Mouse (Mus musculus) lung, postnatal 0 days (tissue): ENCODE data around the gene Pdlim7.

Experiments
- CTCF ChIP-seq: IDR thresholded peaks from 2 replicates; pipeline ENCODE4 v1.5.1; 2016; ENCODE audit warnings: antibody characterized with exemption, mild to moderate bottlenecking
- EP300 ChIP-seq: IDR thresholded peaks from 2 replicates; pipeline ENCODE4 v1.6.1; 2016; ENCODE audit warnings: antibody characterized with exemption, mild to moderate bottlenecking, control low read depth

GRCm38 (mm10) chr13:55523278-55523677 lies 9.8 kb upstream of the Pdlim7 start:
- TF ChIP-seq EP300 (no peak), CTCF (no peak)
